Mouse (Mus musculus) urinary bladder, adult 18-20 months (tissue): ENCODE results near the gene Aldh1a1.
A peak's percentile ranks its signal among the peaks of the same experiment; 100 is the strongest.

Experiments used
- DNase-seq, 2 experiments: peaks; one replicate each; pipeline ENCODE4 v3.0.0; 2022; ENCODE audit warnings: low spot score in 2 of 2, mixed read lengths in 2 of 2

Aldh1a1 gene

GRCm38 (mm10) chr19:20653082-20653676 lies 160.7 kb downstream of the Aldh1a1 start:
- DNase-seq: no peak

- peak in 1 of 2 experiments; percentile 22 for DNase-seq
Measured at GRCm38 (mm10) chr19:20654141-20654873, 161.8 kb downstream of the Aldh1a1 start.

GRCm38 (mm10) chr19:20677697-20678355 lies 185.3 kb downstream of the Aldh1a1 start:
- DNase-seq: no peak
